Mouse (Mus musculus) yolk sac, embryonic 10.5 days (tissue): ENCODE measurements at regions not wholly inside any gene's neighbourhood (a gene's known extent, or its start where the extent isn't known, plus 50 kb on each side); places are given as distances from the start of the nearest gene placed in this dataset.

Experiments used
- DNase-seq: peaks from one replicate; pipeline ENCODE4 v3.0.0-alpha.2; 2017; ENCODE audit warnings: low spot score

DNA sequence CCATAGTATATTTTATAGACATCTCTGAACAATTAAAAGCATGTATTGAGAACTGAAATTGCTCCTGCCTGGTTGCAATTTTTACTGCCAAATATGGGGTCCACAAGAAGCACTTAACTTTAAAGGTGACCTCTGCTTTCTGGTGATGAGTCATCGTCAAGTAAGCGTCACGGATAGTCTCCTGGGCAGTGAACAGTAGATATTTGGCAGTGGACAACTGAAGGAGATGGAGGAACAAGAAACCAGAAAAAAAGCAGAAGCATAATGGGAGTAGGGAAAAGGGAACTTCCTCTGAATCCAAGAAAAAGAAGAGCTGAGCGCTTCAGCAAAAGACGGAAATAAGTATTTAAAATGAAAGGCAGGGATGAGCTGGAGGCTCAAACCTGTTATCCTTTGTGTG lies 199.3 kb downstream of the Sox4 start:
- no peak for DNase-seq

DNA sequence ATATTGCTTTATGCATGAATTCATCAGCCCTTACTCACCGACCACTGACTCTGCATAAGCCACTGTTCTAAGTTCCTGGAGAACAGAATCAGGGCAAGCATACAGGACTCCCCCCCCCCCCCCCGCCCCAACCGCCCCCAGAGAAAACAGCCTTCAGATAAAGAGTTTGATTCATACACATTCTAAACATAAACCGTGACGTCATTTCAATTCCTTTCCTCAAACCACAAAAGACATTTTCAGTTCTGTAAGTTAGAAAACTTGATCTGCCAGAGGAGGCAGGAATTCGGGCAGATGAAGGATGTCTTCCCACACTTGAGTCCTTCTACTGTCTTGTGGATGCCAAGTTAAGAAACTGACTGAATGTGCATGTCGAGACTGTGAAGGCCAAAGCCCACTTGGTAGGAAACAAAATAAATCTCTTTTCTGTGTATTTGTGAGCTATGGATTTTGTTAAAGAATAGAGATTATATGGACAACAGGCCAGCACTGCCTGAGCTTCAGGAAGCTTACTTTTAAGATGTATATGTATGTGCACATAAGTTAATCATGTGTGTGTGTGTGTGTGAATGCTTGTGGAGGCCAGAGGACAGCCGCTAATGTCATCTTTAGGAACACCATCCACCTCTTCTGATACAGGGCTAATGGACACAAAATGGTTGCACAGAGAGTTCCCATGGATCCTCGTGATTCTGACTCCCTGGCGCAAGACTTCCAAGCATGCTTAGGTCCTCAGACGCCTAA lies 202.4 kb downstream of the Sox4 start:
- no peak for DNase-seq

- DNase-seq = no peak
Observed at GRCm38 (mm10) chr13:28740158-28740670, 213.3 kb downstream of the Sox4 start.

- DNase-seq = peak; percentile 80
Observed at GRCm38 (mm10) chr13:28738160-28739100, 215.1 kb downstream of the Sox4 start.

- DNase-seq = no peak
Observed at GRCm38 (mm10) chr13:28732475-28732874, 221.0 kb downstream of the Sox4 start.

DNA sequence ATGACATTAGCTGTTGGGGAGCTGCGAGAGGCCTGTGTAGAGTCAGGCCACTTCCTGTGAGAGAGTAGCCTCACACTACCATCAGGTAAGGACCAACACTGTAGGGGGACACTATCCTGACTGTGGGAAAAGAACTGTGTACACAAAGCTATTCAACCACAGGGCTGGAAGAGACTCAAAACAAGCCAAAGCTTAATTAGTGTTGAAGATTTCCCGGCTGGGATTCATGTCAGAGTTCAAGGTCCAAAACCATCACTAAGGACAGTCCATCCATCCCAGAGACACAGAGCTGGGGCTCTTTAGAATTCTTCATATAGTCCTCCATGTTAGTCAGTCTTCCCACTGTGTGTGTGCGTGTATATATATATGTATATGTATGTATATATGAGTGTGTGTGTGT lies 221.5 kb downstream of the Sox4 start:
- DNase-seq = no peak

DNA sequence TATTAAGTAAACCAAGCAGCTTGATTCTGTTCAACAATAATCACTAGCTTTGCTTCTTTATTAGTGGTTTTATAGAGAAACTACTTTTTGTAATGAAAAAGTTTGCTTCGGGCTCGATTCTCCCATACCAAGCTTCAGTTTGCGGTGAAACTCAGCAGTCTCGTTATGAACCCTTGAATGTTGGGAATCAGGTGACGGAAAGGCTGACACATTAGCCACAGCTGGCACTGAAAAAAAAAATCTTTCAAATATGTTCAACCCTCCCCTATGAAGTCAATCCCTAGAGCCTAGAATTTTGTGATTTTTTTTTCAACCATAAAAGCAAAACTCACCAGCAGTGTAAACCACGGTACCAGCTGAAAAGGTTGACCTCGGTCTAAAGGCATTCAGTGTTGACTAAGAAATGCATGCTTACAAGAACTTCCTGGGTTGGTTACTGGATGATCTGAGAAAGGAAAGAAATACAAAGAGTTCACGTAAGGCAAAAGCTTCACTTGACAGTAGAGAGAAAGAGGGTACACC lies 223.4 kb downstream of the Sox4 start:
- no peak for DNase-seq

- DNase-seq = no peak
Observed at GRCm38 (mm10) chr13:28728768-28729167, 224.7 kb downstream of the Sox4 start.

GRCm38 (mm10) chr13:28724300-28724699 lies 229.2 kb downstream of the Sox4 start:
- no peak for DNase-seq

DNA sequence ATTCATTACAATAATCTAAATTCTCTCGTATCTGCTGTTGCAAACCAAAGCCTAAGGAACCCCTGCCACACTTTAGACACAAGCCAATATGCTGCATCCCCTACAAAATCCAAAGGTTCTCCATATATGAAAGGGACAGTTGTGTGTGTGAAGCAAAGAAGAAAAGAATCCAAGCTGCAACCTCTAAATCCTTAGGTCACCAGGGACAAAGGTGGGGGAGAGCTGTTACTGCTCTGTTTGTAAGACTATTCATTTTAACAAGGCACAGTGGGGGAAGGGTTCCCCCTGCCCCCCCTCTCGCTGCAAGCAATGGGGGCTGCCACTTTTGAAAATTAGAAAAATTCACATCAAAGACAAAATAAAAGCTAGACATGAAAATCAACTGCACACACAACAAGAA lies 231.4 kb downstream of the Sox4 start:
- no peak for DNase-seq

- DNase-seq = no peak
Observed at GRCm38 (mm10) chr13:28721548-28721981, 231.9 kb downstream of the Sox4 start.

DNA sequence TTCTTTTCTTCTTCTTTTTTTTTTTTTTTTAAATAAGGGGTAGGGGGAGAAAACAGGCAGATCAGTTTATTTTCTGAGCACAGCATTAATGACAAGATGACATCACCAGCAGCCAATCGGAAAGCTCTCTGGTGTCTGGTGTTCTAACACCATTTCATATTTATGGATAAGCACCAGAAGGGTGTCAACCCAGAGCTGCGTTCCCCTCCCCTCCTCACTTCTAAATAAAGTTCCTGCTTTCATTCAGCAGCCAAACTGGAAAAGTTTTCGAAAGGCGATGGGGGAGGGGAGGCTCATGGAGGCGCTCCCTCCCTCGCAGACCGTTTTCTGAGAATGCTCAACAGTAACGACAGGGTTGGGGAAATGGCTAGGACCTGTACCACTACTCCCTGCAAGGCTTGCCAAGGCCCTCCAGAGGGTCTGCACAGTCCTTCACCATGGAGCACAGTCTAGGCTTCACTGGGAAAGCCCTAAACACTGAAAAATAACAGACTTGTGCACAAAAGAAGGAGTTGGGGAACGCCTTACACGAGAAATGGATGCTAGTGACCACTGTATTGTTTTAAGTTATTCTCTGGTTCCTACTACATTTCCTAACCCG lies 232.8 kb downstream of the Sox4 start:
- no peak for DNase-seq

- no peak for DNase-seq
Observed at GRCm38 (mm10) chr13:28720169-28720568, 233.3 kb downstream of the Sox4 start.

DNA sequence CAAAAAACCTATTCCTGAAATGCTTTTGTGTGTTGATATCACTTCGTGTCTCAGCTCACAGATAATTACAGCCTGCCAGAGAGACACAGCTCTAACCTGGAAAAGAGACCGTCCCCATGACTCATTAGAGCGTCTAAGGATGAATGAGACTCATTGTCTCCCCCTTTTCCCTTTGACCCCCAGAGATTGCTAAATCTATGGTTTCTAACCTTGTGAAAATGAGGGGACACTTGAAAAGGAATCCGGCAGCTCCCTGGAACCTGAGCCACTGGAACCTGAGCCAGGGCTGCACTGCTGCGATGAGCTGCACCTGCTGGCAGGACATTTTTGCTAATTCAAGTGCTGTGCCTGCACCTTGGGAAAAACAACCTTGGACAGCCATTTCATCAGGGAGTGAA lies 234.6 kb downstream of the Sox4 start:
- DNase-seq = no peak

- DNase-seq = peak; percentile 47
Observed at GRCm38 (mm10) chr13:28718169-28718867, 235.2 kb downstream of the Sox4 start.

DNA sequence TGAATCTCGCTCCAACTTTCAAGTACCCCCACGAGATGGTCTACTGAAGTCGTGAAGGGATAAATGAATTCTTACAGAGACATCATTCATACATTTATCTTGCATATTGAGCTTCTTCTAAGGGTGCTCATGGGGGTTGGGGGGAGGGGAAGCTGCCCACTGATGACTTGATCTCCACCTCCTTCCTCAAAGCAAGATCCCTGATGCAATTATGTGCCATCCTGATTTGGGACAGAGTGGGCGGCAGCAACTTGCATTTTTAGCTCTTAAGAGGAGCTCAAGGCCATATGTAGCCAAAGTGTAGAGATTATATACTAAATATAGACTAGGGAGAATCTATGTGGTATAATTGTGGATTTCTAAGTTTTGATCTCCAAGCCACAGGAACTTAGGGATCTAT lies 236.1 kb downstream of the Sox4 start:
- DNase-seq = no peak

- DNase-seq = no peak
Observed at GRCm38 (mm10) chr13:28709966-28710365, 243.5 kb downstream of the Sox4 start.

GRCm38 (mm10) chr13:28701309-28701708 lies 252.2 kb downstream of the Sox4 start:
- DNase-seq = no peak

GRCm38 (mm10) chr13:28700081-28700480 lies 253.4 kb downstream of the Sox4 start:
- DNase-seq = no peak

GRCm38 (mm10) chr13:28699490-28700032 lies 254.0 kb downstream of the Sox4 start:
- DNase-seq = no peak
